Mouse (Mus musculus) left cerebral cortex, postnatal 4 days (tissue): ENCODE measurements around the gene Mrps5. TPM values are rescaled to one million over a fixed set of nuclear protein-coding genes. Genes with fewer than 3 reads are reported as not detected.
A peak's percentile ranks its signal among the peaks of the same experiment; 100 is the strongest.
"Not testable (repeated sequence)": the region's sequence is repeated elsewhere in the genome, so short reads cannot be mapped to it uniquely, and the experiment has no call there.

ENCODE experiments used
- DNase-seq: peaks from one replicate; pipeline ENCODE4 v3.0.0-alpha.2; 2022
- intact Hi-C: fragments of 180-260 bp; cut with DNase I; formaldehyde crosslinking; loops from one replicate; pipeline ENCODE4 v1.15.1; 2025
- total RNA-seq, 2 experiments: library from RNA; stranded (reverse); gene quantifications; 2 replicates each; pipeline ENCODE4 v1.2.3; 2021

Gene Mrps5
- total RNA-seq, result 100 to 1,000 TPM; 106 TPM

- intact Hi-C loops, result no loop called here
- DNase-seq, result peak; percentile 88
Observed at GRCm38 (mm10) chr2:127586694-127587513, at the start of gene Mrps5, which contains the start of gene Zfp661. Gene Mrps5, plus strand, starts transcription at chr2:127587222. Gene Zfp661, minus strand, starts transcription at chr2:127587094.

- intact Hi-C loops, result no loop called here
- DNase-seq, result no peak
Observed at GRCm38 (mm10) chr2:127537548-127537947, 49.5 kb upstream of the Mrps5 start.

GRCm38 (mm10) chr2:127539494-127539893 lies 47.5 kb upstream of the Mrps5 start:
- no peak for DNase-seq
- intact Hi-C loops, result no loop called here

GRCm38 (mm10) chr2:127541185-127541584 lies 45.8 kb upstream of the Mrps5 start, which contains the start of gene Prom2:
Gene Prom2, minus strand, starts transcription at chr2:127541467.
- intact Hi-C loops, result no loop called here
- DNase-seq, result no peak

GRCm38 (mm10) chr2:127541697-127542096 lies 45.3 kb upstream of the Mrps5 start:
- DNase-seq, result no peak
- intact Hi-C loops, result no loop called here

GRCm38 (mm10) chr2:127548342-127549074 lies 38.5 kb upstream of the Mrps5 start:
- intact Hi-C loops, result no loop called here
- no peak for DNase-seq

- DNase-seq, result no peak
Observed at GRCm38 (mm10) chr2:127549711-127550110, 37.3 kb upstream of the Mrps5 start.

GRCm38 (mm10) chr2:127550446-127550845 lies 36.6 kb upstream of the Mrps5 start:
- no peak for DNase-seq
- intact Hi-C loops, result no loop called here

More at GRCm38 (mm10) chr2:127549711-127550110, 37.3 kb upstream of the Mrps5 start:
- intact Hi-C loops, result no loop called here

- peak; percentile 72 for DNase-seq
- intact Hi-C loops, result no loop called here
Observed at GRCm38 (mm10) chr2:127551078-127551477, 35.9 kb upstream of the Mrps5 start.

GRCm38 (mm10) chr2:127559070-127559966 lies 27.7 kb upstream of the Mrps5 start:
- intact Hi-C loops, result loop anchor here (2.0 to 5.0 kb wide), 3 partner anchors 52 to 197 kb away; partner anchors contain the start of gene Adra2b
- DNase-seq, result peak; percentile 95

GRCm38 (mm10) chr2:127573322-127573721 lies 13.7 kb upstream of the Mrps5 start:
- no peak for DNase-seq
- intact Hi-C loops, result no loop called here

GRCm38 (mm10) chr2:127584436-127584858 lies 2.6 kb upstream of the Mrps5 start:
- intact Hi-C loops, result no loop called here
- peak; percentile 94 for DNase-seq

- intact Hi-C loops, result no loop called here
- no peak for DNase-seq
Observed at GRCm38 (mm10) chr2:127587514-127587844, 457 bp downstream of the Mrps5 start.

- DNase-seq, result no peak
- intact Hi-C loops, result no loop called here
Observed at GRCm38 (mm10) chr2:127588897-127589296, 1.9 kb downstream of the Mrps5 start.

GRCm38 (mm10) chr2:127590204-127590603 lies 3.2 kb downstream of the Mrps5 start:
- DNase-seq, result no peak
- intact Hi-C loops, result no loop called here

- DNase-seq, result no peak
- intact Hi-C loops, result no loop called here
Observed at GRCm38 (mm10) chr2:127590840-127591239, 3.8 kb downstream of the Mrps5 start.

- DNase-seq, intact Hi-C loops: not testable (repeated sequence)
Observed at GRCm38 (mm10) chr2:127603383-127603782, 16.4 kb downstream of the Mrps5 start.

GRCm38 (mm10) chr2:127605203-127605602 lies 18.2 kb downstream of the Mrps5 start:
- intact Hi-C loops, result no loop called here
- no peak for DNase-seq

GRCm38 (mm10) chr2:127608234-127608633 lies 21.2 kb downstream of the Mrps5 start:
- intact Hi-C loops, result loop anchor here (2.0 kb wide), 1 partner anchor 77 kb away; no protein-coding TSS in a partner anchor

GRCm38 (mm10) chr2:127608986-127609385 lies 22.0 kb downstream of the Mrps5 start:
- intact Hi-C loops, result loop anchor here (2.0 kb wide), 1 partner anchor 76 kb away; no protein-coding TSS in a partner anchor

More at GRCm38 (mm10) chr2:127608234-127608633, 21.2 kb downstream of the Mrps5 start:
- DNase-seq, result no peak

More at GRCm38 (mm10) chr2:127608986-127609385, 22.0 kb downstream of the Mrps5 start:
- DNase-seq, result no peak
